21 mouse cellular contexts compared by ENCODE assay signal in the genomic region with DNA sequence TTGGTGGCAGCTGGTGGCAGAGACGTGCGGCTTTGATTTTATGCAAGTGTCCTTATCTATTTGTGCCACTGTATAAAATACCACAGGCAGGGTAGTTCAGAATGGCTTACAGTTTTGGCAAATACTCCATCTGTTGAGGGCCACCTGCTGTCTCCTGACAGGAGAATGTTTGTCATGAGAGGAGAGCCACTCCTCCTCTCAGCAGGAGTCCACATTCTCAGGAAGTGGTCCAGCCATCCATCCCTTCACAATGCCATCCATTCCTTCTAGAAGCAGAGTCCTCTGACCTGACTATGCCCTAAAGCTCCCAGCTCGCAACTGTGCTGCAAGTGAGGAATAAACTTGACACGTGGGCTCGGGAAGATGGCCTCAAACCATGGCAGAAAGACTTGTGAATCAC. TPM values are rescaled to one million over a fixed set of nuclear protein-coding genes. Genes with fewer than 3 reads are reported as not detected.
A peak's percentile ranks its signal among the peaks of the same experiment; 100 is the strongest.
DNase-seq lines count a peak whose midpoint lies in the region; TF ChIP-seq lines count a peak whose summit lies in the region.
"Had no signal": no experiment of that assay in that cellular context is flagged by ENCODE, and none has a peak within 500 bp of the region (broad histone marks: within the 10 kb centered on the region; RNA-seq: fewer than 3 reads in every experiment).

No protein-coding gene starts in this region.

- no peak for TF ChIP-seq CTCF in layer of hippocampus, adult 2 months (conservative IDR thresholded peaks at IDR 0.05)

- H3K4me3 ChIP-seq in layer of hippocampus, adult 2 months = peak overlapping the region; percentile 9; the same call in 1 of the 2 replicates
- H3K4me3 ChIP-seq: heart, embryonic 13.5 days; limb, embryonic 12.5 days; liver, embryonic 12.5 days; megakaryocyte, embryonic 14.5 days; midbrain, embryonic 15.5 days had no signal

- peak overlapping the region; percentile 61; the same call in 1 of the 2 replicates for H3K27ac ChIP-seq in layer of hippocampus, adult 2 months
- H3K27ac ChIP-seq: heart, embryonic 13.5 days; limb, embryonic 12.5 days; liver, embryonic 12.5 days; midbrain, embryonic 15.5 days had no signal

- DNase-seq in layer of hippocampus, adult 2 months (ENCODE audit: low spot score in 2 of 2) = no peak
- DNase-seq in layer of hippocampus, adult 18-20 months (ENCODE audit: low spot score in 2 of 2) = no peak
- peak; percentile 87 for DNase-seq in Muller cell, postnatal 12 days (ENCODE audit: inconsistent ontology term)
- DNase-seq in cerebellum, adult 11-12 months = peak; percentile 51
- peak; percentile 37 to 50 for DNase-seq in cerebellum, postnatal 14 days
- DNase-seq in spleen, postnatal 10 days (ENCODE audit: low spot score in 2 of 2) = no peak
- DNase-seq in kidney, adult 18-20 months = no peak
- DNase-seq in adrenal gland, adult 18-20 months (ENCODE audit: low spot score in 2 of 2) = no peak
- DNase-seq: adrenal gland, postnatal 25 days; B cell, adult 2 months; gastrocnemius, postnatal 14 days; heart, adult 18-20 months; kidney, adult 8-10 months; kidney, postnatal 14 days; lung, adult 2 months; retina, postnatal 1 day had no signal

RNA-seq across cellular contexts. Expression of gene Trim9, which starts 12.2 kb away (rescaled TPM):
- 100 to 1,000 TPM; 306 to 310 TPM for total RNA-seq in layer of hippocampus, adult 2 months (2021)
- 100 to 1,000 TPM; 306 to 313 TPM for total RNA-seq in layer of hippocampus, adult 18-20 months (2021)
- total RNA-seq in adrenal gland, adult 18-20 months (2021) = 1 to 10 TPM; 1.7 to 2.0 TPM
- total RNA-seq: heart, adult 18-20 months had no signal

Comparison
In these comparisons a context has a peak if more than half of its experiments do, and no peak if none do; other contexts are left out.
1. DNase-seq: peak in Muller cell, postnatal 12 days (single experiment), cerebellum, adult 11-12 months (single experiment) and cerebellum, postnatal 14 days (2 of 2); none in layer of hippocampus, adult 2 months (0 of 2), layer of hippocampus, adult 18-20 months (0 of 2), spleen, postnatal 10 days (0 of 2), kidney, adult 18-20 months (single experiment) and adrenal gland, adult 18-20 months (0 of 2).
2. RNA of gene Trim9, which starts 12.2 kb away (total RNA-seq): 306 to 313 TPM in layer of hippocampus, adult 18-20 months and 306 to 310 TPM in layer of hippocampus, adult 2 months; 1.7 to 2.0 TPM in adrenal gland, adult 18-20 months; every median in the first group is over 100 times any median in the second.